Mouse (Mus musculus) embryonic facial prominence, embryonic 11.5 days (tissue): ENCODE measurements around the gene 2010111I01Rik. TPM values are rescaled to one million over a fixed set of nuclear protein-coding genes. Genes with fewer than 3 reads are reported as not detected.

Experiments used
- ATAC-seq: fragments of 200-750 bp; cut with Nextera tagmentation; replicated peaks from 2 replicates; pipeline ENCODE4 v1.8.0; 2017; ENCODE audit warnings: low read depth; ENCODE audit not compliant: insufficient number of reproducible peaks, low FRiP score, low TSS enrichment
- DNase-seq: peaks from one replicate; pipeline ENCODE4 v3.0.0-alpha.2; 2015; ENCODE audit warnings: low spot score
- H3K27ac ChIP-seq: fragments of 300-500 bp; sonication (generic); replicated peaks from 2 replicates; pipeline ENCODE4 v1.5.1; 2014; ENCODE audit warnings: mild to moderate bottlenecking, low read depth, low read length, control low read depth
- H3K27me3 ChIP-seq: fragments of 300-500 bp; sonication (generic); 2 replicates; pipeline ENCODE4 v1.6.1; 2014; ENCODE audit warnings: mild to moderate bottlenecking, low read length, moderate library complexity, mixed read lengths; ENCODE audit not compliant: control insufficient read depth, insufficient read depth
- H3K36me3 ChIP-seq: fragments of 300-500 bp; sonication (generic); replicated peaks from 2 replicates; pipeline ENCODE4 v1.6.1; 2014; ENCODE audit warnings: low read depth, mild to moderate bottlenecking, low read length, moderate library complexity, mixed read lengths; ENCODE audit not compliant: control insufficient read depth, insufficient read depth
- H3K4me1 ChIP-seq: fragments of 300-500 bp; sonication (generic); 2 replicates; pipeline ENCODE4 v1.6.1; 2014; ENCODE audit warnings: low read length, mixed read lengths; ENCODE audit not compliant: control insufficient read depth, insufficient read depth
- H3K4me2 ChIP-seq: fragments of 300-500 bp; sonication (generic); 2 replicates; pipeline ENCODE4 v1.6.1; 2014; ENCODE audit warnings: low read depth, mild to moderate bottlenecking, control low read depth, low read length, moderate library complexity
- H3K4me3 ChIP-seq: fragments of 300-500 bp; sonication (generic); 2 replicates; pipeline ENCODE4 v1.5.1; 2014; ENCODE audit warnings: low read depth, low read length, control low read depth
- H3K9ac ChIP-seq: fragments of 300-500 bp; sonication (generic); replicated peaks from 2 replicates; pipeline ENCODE4 v1.6.1; 2014; ENCODE audit warnings: mild to moderate bottlenecking, control low read depth, low read length
- H3K9me3 ChIP-seq: fragments of 300-500 bp; sonication (generic); replicated peaks from 2 replicates; pipeline ENCODE4 v1.6.1; 2016; ENCODE audit warnings: mild to moderate bottlenecking, low read length, inconsistent platforms, mixed read lengths; ENCODE audit not compliant: control insufficient read depth
- WGBS: fragments of 180-500 bp; shearing (Covaris S2); extraction: QIAGEN DNeasy Blood & Tissue Kit; methylation state at CpG from one replicate; pipeline ENCODE4 v1.1.7; 2014; 5-methylcytosine and 5-hydroxymethylcytosine counted together
- polyA plus RNA-seq: library from polyadenylated mRNA; unstranded; fragments of >200 nt; fragmentation: Nextera tagmentation; extraction: Ambion mirVana; gene quantifications from 2 replicates; pipeline ENCODE4 v1.2.1, GENCODE M21; 2014

2010111I01Rik gene
- polyA plus RNA-seq, 1 experiment from 2014 or later, result 125 TPM

- no peak for DNase-seq
- H3K36me3 ChIP-seq, result no peaks in the 10 kb centered on the region
- ATAC-seq, result no peak
- H3K4me3 ChIP-seq, result no peak overlapping the region
- H3K4me1 ChIP-seq, result no peaks in the 10 kb centered on the region
- no peak overlapping the region for H3K9ac ChIP-seq
- WGBS, result 60% methylated on average over 2 of the region's 2 CpGs
- H3K4me2 ChIP-seq, result no peak overlapping the region
- no peaks in the 10 kb centered on the region for H3K9me3 ChIP-seq
- H3K27ac ChIP-seq, result no peak overlapping the region
- no peaks in the 10 kb centered on the region for H3K27me3 ChIP-seq
These were observed 141.9 kb downstream of the 2010111I01Rik start for GRCm38 (mm10) chr13:63106574-63106973.

GRCm38 (mm10) chr13:63108601-63109000 lies 143.9 kb downstream of the 2010111I01Rik start:
- no peak for DNase-seq
- Histone ChIP-seq H3K4me3 (no peak overlapping the region), H3K27ac (no peak overlapping the region), H3K27me3 (no peaks in the 10 kb centered on the region), H3K9me3 (no peaks in the 10 kb centered on the region), H3K9ac (no peak overlapping the region), H3K4me2 (no peak overlapping the region), H3K4me1 (no peaks in the 10 kb centered on the region), H3K36me3 (no peaks in the 10 kb centered on the region)
- whole genome bisulfite sequencing, result 68% methylated on average over 2 of the region's 2 CpGs
- no peak for ATAC-seq

- Histone ChIP-seq H3K4me3 (no peak overlapping the region), H3K4me2 (no peak overlapping the region), H3K27ac (0 out of 2 replicates have a peak overlapping the region, but pooled peaks have one; percentile 7), H3K36me3 (no peaks in the 10 kb centered on the region), H3K4me1 (0 out of 2 replicates have a peak, but pooled peaks cover 2% of the 10 kb centered on the region), H3K27me3 (no peaks in the 10 kb centered on the region), H3K9me3 (no peaks in the 10 kb centered on the region), H3K9ac (no peak overlapping the region)
- WGBS, result 59% methylated on average over 5 of the region's 5 CpGs
- ATAC-seq, result no peak
- no peak for DNase-seq
These were observed 146.8 kb downstream of the 2010111I01Rik start for GRCm38 (mm10) chr13:63111297-63112042.

GRCm38 (mm10) chr13:63112043-63112597 lies 147.4 kb downstream of the 2010111I01Rik start:
- H3K4me2 ChIP-seq, result no peak overlapping the region
- H3K36me3 ChIP-seq, result no peaks in the 10 kb centered on the region
- H3K4me1 ChIP-seq, result 0 out of 2 replicates have a peak, but pooled peaks cover 2% of the 10 kb centered on the region
- H3K4me3 ChIP-seq, result no peak overlapping the region
- H3K27ac ChIP-seq, result peak overlapping the region; percentile 65
- H3K9ac ChIP-seq, result no peak overlapping the region
- H3K27me3 ChIP-seq, result no peaks in the 10 kb centered on the region
- no peaks in the 10 kb centered on the region for H3K9me3 ChIP-seq
- ATAC-seq (no peak), DNase-seq (peak; percentile 24)
- WGBS, result 57% methylated on average over 4 of the region's 4 CpGs

- H3K9ac ChIP-seq, result peak overlapping the region; percentile 4; the same call in 1 of the 2 replicates
- WGBS, result 44% methylated on average over 10 of the region's 10 CpGs
- peak; percentile 86 for DNase-seq
- peak overlapping the region; percentile 65 for H3K27ac ChIP-seq
- H3K36me3 ChIP-seq, result no peaks in the 10 kb centered on the region
- H3K4me3 ChIP-seq, result no peak overlapping the region
- no peaks in the 10 kb centered on the region for H3K27me3 ChIP-seq
- 0 out of 2 replicates have a peak, but pooled peaks cover 2% of the 10 kb centered on the region for H3K4me1 ChIP-seq
- no peaks in the 10 kb centered on the region for H3K9me3 ChIP-seq
- peak; percentile 49; the same call in 1 of the 2 replicates for ATAC-seq
- no peak overlapping the region for H3K4me2 ChIP-seq
These were observed 148.1 kb downstream of the 2010111I01Rik start for GRCm38 (mm10) chr13:63112598-63113372.

- H3K4me2 ChIP-seq, result no peak overlapping the region
- H3K9ac ChIP-seq, result no peak overlapping the region
- H3K27me3 ChIP-seq, result no peaks in the 10 kb centered on the region
- no peak for ATAC-seq
- no peak overlapping the region for H3K27ac ChIP-seq
- DNase-seq, result peak; percentile 20
- H3K4me1 ChIP-seq, result 0 out of 2 replicates have a peak, but pooled peaks cover 2% of the 10 kb centered on the region
- no peaks in the 10 kb centered on the region for H3K36me3 ChIP-seq
- no peak overlapping the region for H3K4me3 ChIP-seq
- H3K9me3 ChIP-seq, result no peaks in the 10 kb centered on the region
- 50% methylated on average over 4 of the region's 4 CpGs for WGBS
These were observed 149.2 kb downstream of the 2010111I01Rik start for GRCm38 (mm10) chr13:63113881-63114301.

GRCm38 (mm10) chr13:63115187-63115784 lies 150.6 kb downstream of the 2010111I01Rik start:
- H3K27ac ChIP-seq, result no peak overlapping the region
- ATAC-seq (no peak), DNase-seq (no peak)
- 0 out of 2 replicates have a peak, but pooled peaks cover 2% of the 10 kb centered on the region for H3K4me1 ChIP-seq
- H3K9me3 ChIP-seq, result no peaks in the 10 kb centered on the region
- H3K36me3 ChIP-seq, result no peaks in the 10 kb centered on the region
- H3K4me3 ChIP-seq, result no peak overlapping the region
- H3K27me3 ChIP-seq, result no peaks in the 10 kb centered on the region
- H3K9ac ChIP-seq, result no peak overlapping the region
- no peak overlapping the region for H3K4me2 ChIP-seq
- WGBS, result 81% methylated on average over 3 of the region's 3 CpGs
